Mouse (Mus musculus) embryonic facial prominence, embryonic 15.5 days (tissue): ENCODE results near the gene Cct4. TPM values are rescaled to one million over a fixed set of nuclear protein-coding genes. Genes with fewer than 3 reads are reported as not detected.
A peak's percentile ranks its signal among the peaks of the same experiment; 100 is the strongest.

Experiments
- ATAC-seq: fragments of 200-750 bp; cut with Nextera tagmentation; 2 replicates; pipeline ENCODE4 v1.8.0; 2017; ENCODE audit warnings: low read depth, moderate TSS enrichment; ENCODE audit not compliant: insufficient number of reproducible peaks, low FRiP score, low TSS enrichment
- H3K27ac ChIP-seq: fragments of 300-500 bp; sonication (generic); replicated peaks from 2 replicates; pipeline ENCODE4 v1.5.1; 2015; ENCODE audit warnings: mild to moderate bottlenecking, inconsistent platforms
- H3K27me3 ChIP-seq: fragments of 300-500 bp; sonication (generic); 2 replicates; pipeline ENCODE4 v1.6.1; 2015; ENCODE audit warnings: inconsistent platforms
- H3K36me3 ChIP-seq: fragments of 300-500 bp; sonication (generic); 2 replicates; pipeline ENCODE4 v1.6.1; 2015; ENCODE audit warnings: mild to moderate bottlenecking, inconsistent platforms
- H3K4me1 ChIP-seq: fragments of 300-500 bp; sonication (generic); 2 replicates; pipeline ENCODE4 v1.6.1; 2015; ENCODE audit warnings: inconsistent platforms
- H3K4me2 ChIP-seq: fragments of 300-500 bp; sonication (generic); replicated peaks from 2 replicates; pipeline ENCODE4 v1.6.1; 2015; ENCODE audit warnings: mild to moderate bottlenecking, inconsistent platforms
- H3K4me3 ChIP-seq: fragments of 300-500 bp; sonication (generic); replicated peaks from 2 replicates; pipeline ENCODE4 v1.5.1; 2015; ENCODE audit warnings: mild to moderate bottlenecking, inconsistent platforms
- H3K9ac ChIP-seq: fragments of 300-500 bp; sonication (generic); 2 replicates; pipeline ENCODE4 v1.6.1; 2015; ENCODE audit warnings: inconsistent platforms
- H3K9me3 ChIP-seq: fragments of 300-500 bp; sonication (generic); replicated peaks from 2 replicates; pipeline ENCODE4 v1.6.1; 2016; ENCODE audit warnings: inconsistent platforms
- WGBS: fragments of 180-500 bp; shearing (Covaris S2); methylation state at CpG from one replicate; pipeline ENCODE4 v1.1.7; 2015; 5-methylcytosine and 5-hydroxymethylcytosine counted together
- polyA plus RNA-seq: library from polyadenylated mRNA; unstranded; fragments of >200 nt; fragmentation: Nextera tagmentation; extraction: Ambion mirVana; gene quantifications from 2 replicates; pipeline ENCODE4 v1.2.1, GENCODE M21; 2015

Cct4 gene
- polyA plus RNA-seq, 1 experiment from 2014 or later: 242 TPM

DNA sequence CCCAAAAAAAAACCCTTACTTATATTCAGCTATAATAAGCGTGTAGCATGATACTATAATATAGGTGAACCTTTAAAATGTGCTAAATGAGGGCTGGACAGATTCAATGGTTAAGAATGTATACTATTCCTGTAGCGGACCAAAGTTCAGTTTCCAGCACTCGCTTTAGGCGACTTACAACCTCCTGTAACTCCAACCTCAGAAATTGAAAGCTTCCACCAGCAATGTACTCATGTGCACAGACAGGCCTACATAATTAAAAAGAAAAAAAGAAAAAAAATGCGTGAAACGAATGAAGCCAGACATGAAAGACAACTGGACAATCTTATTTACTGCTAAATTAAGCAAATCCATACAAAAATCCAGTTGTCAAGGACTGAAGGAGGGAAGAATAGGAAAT is 7.5 kb upstream of the Cct4 start:
- Histone ChIP-seq H3K36me3 (peaks cover 9% of the 10 kb centered on the region; the same call in 1 of the 2 replicates), H3K9me3 (no peaks in the 10 kb centered on the region), H3K4me1 (peaks cover 9% of the 10 kb centered on the region), H3K27ac (no peak overlapping the region), H3K9ac (no peak overlapping the region), H3K4me2 (no peak overlapping the region), H3K27me3 (no peaks in the 10 kb centered on the region), H3K4me3 (no peak overlapping the region)
- 66% methylated on average over 6 of the region's 6 CpGs for WGBS
- ATAC-seq: no peak

- Histone ChIP-seq H3K9ac (no peak overlapping the region), H3K27ac (no peak overlapping the region), H3K9me3 (no peaks in the 10 kb centered on the region), H3K4me3 (no peak overlapping the region), H3K4me2 (no peak overlapping the region), H3K27me3 (no peaks in the 10 kb centered on the region), H3K36me3 (no peaks in the 10 kb centered on the region), H3K4me1 (peaks cover 9% of the 10 kb centered on the region)
- no peak for ATAC-seq
- 79% methylated on average over 3 of the region's 3 CpGs for WGBS
Measured at GRCm38 (mm10) chr11:22985510-22985909, 4.8 kb upstream of the Cct4 start.

- Histone ChIP-seq H3K4me1 (peaks cover 11% of the 10 kb centered on the region), H3K9ac (no peak overlapping the region), H3K9me3 (no peaks in the 10 kb centered on the region), H3K4me2 (no peak overlapping the region), H3K36me3 (no peaks in the 10 kb centered on the region), H3K27me3 (no peaks in the 10 kb centered on the region), H3K4me3 (no peak overlapping the region), H3K27ac (no peak overlapping the region)
- ATAC-seq: no peak
- 46% methylated on average over 2 of the region's 2 CpGs for WGBS
Measured at GRCm38 (mm10) chr11:22987357-22987756, 3.0 kb upstream of the Cct4 start.

GRCm38 (mm10) chr11:22989786-22990185 is 533 bp upstream of the Cct4 start:
- Histone ChIP-seq H3K27ac (peak overlapping the region; percentile 93), H3K36me3 (peaks cover 10% of the 10 kb centered on the region), H3K4me2 (peak overlapping the region; percentile 83), H3K9me3 (no peaks in the 10 kb centered on the region), H3K4me3 (peak overlapping the region; percentile 79), H3K4me1 (peaks cover 11% of the 10 kb centered on the region), H3K9ac (peak overlapping the region; percentile 88), H3K27me3 (no peaks in the 10 kb centered on the region)
- 41% methylated on average over 1 of the region's 1 CpGs for WGBS
- no peak for ATAC-seq

DNA sequence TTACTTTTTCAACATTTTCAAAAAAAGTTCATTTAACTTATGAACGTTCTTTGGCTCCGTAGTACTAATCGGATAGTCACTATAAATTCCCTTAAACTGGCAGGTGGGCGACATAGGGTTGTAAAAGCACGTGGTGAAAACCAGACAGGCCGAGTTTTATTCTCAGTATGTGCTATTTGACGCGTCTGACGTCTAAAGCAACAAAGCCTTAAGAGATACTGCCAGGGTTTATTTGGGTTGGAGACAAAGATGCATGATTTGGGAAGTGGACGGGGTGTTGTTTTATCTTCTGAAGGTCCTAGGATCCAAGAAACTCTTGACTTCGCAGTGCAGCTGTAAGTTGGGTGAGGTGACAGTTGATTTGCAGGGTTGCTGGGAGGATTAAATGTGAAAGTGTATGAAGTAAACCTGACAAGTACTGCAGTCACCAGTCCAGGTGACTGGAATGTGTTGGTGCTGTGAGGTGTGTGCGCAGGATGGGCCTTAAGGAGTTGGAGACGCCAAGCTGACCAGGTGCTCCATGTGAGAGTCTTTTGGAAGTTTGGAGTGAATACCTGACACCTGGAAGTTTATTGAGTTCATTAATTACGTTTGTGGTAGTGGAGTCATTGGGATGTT is 1.0 kb downstream of the Cct4 start:
- Histone ChIP-seq H3K9me3 (no peaks in the 10 kb centered on the region), H3K4me2 (peak overlapping the region; percentile 83), H3K9ac (peak overlapping the region; percentile 88), H3K27me3 (no peaks in the 10 kb centered on the region), H3K4me1 (peaks cover 11% of the 10 kb centered on the region), H3K4me3 (peak overlapping the region; percentile 79), H3K36me3 (peaks cover 23% of the 10 kb centered on the region), H3K27ac (no peak overlapping the region)
- WGBS: 8% methylated on average over 14 of the region's 14 CpGs
- ATAC-seq: no peak

DNA sequence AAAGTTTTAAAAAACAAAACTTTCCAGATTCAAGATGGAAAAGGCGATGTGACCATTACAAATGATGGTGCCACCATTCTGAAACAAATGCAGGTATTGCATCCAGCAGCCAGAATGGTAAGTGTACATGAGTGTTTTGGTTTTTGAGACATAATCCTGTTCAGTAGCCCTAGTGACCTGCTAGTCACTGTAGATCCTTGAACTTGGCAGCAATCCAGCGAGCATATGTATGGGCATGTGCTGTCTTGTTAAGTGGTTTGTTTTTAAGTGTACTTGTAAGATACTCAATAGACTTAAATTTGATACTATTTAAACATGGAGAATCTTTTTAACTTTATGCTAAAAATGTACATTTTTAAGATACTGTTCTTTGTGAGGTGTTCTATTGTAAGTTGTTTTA is 4.0 kb downstream of the Cct4 start:
- no peaks in the 10 kb centered on the region for H3K27me3 ChIP-seq
- no peak for ATAC-seq
- WGBS: 86% methylated on average over 2 of the region's 2 CpGs
- H3K9me3 ChIP-seq: no peaks in the 10 kb centered on the region
- H3K36me3 ChIP-seq: peaks cover 43% of the 10 kb centered on the region
- peaks cover 11% of the 10 kb centered on the region for H3K4me1 ChIP-seq
- H3K4me3 ChIP-seq: no peak overlapping the region
- H3K9ac ChIP-seq: no peak overlapping the region
- H3K27ac ChIP-seq: no peak overlapping the region
- H3K4me2 ChIP-seq: no peak overlapping the region

DNA sequence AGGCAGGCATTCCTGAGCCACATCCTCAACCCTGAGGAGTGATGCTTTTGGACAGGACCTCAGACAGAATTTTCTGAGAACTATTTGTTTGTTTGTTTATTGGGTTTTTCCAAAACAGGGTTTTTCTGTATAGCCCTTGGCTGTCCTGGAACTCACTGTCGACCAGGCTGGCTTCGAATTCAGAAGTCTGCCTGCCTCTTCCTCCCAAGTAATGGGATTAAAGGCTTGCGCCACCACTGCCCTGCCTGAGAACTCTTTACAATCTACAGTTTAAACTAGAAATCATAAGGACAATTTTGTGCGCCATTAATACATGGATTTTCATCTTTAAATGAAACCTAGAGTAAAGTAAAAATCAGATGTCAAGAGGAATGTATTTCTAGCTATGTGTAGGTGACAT is 5.1 kb downstream of the Cct4 start:
- no peak overlapping the region for H3K27ac ChIP-seq
- H3K27me3 ChIP-seq: no peaks in the 10 kb centered on the region
- peaks cover 55% of the 10 kb centered on the region for H3K36me3 ChIP-seq
- H3K4me3 ChIP-seq: no peak overlapping the region
- WGBS: 93% methylated on average over 4 of the region's 4 CpGs
- no peak overlapping the region for H3K9ac ChIP-seq
- no peak for ATAC-seq
- H3K4me1 ChIP-seq: peaks cover 11% of the 10 kb centered on the region
- no peaks in the 10 kb centered on the region for H3K9me3 ChIP-seq
- H3K4me2 ChIP-seq: no peak overlapping the region

GRCm38 (mm10) chr11:22998308-22998707 is 8.0 kb downstream of the Cct4 start:
- H3K4me3 ChIP-seq: no peak overlapping the region
- peaks cover 75% of the 10 kb centered on the region for H3K36me3 ChIP-seq
- no peaks in the 10 kb centered on the region for H3K27me3 ChIP-seq
- H3K4me1 ChIP-seq: no peaks in the 10 kb centered on the region
- no peak overlapping the region for H3K4me2 ChIP-seq
- no peak for ATAC-seq
- 69% methylated on average over 1 of the region's 1 CpGs for WGBS
- H3K9me3 ChIP-seq: no peaks in the 10 kb centered on the region
- H3K9ac ChIP-seq: no peak overlapping the region
- no peak overlapping the region for H3K27ac ChIP-seq

DNA sequence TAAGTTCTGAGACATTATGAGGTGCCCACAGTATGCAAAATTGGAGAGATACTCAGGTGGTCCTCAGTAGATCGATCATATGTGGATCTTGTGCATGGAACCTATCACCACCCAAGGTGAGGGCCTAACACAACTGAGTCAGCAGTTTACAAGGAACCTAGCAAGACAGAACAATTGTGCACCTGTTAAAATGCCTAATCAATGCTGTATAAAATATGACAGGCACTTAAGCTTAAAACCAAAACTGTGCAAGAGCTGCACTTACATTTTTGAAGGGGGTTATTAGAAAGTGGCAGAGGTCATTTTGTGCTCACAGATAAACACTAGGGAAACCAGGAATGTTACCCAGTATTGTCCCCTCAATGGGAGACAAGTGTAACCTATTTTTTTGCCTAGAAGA is 15.0 kb downstream of the Cct4 start:
- H3K4me2 ChIP-seq: no peak overlapping the region
- no peak overlapping the region for H3K9ac ChIP-seq
- H3K36me3 ChIP-seq: peaks cover 41% of the 10 kb centered on the region
- H3K4me1 ChIP-seq: no peaks in the 10 kb centered on the region
- H3K4me3 ChIP-seq: no peak overlapping the region
- no peak overlapping the region for H3K27ac ChIP-seq
- WGBS: 89% methylated on average over 1 of the region's 1 CpGs
- H3K9me3 ChIP-seq: no peaks in the 10 kb centered on the region
- no peaks in the 10 kb centered on the region for H3K27me3 ChIP-seq
- no peak for ATAC-seq

GRCm38 (mm10) chr11:23007166-23007480 is 16.8 kb downstream of the Cct4 start:
- H3K4me1 ChIP-seq: no peaks in the 10 kb centered on the region
- H3K4me3 ChIP-seq: peak overlapping the region; percentile 69
- no peak; the same call in 1 of the 2 replicates for ATAC-seq
- H3K27me3 ChIP-seq: no peaks in the 10 kb centered on the region
- no peaks in the 10 kb centered on the region for H3K9me3 ChIP-seq
- no peak overlapping the region for H3K9ac ChIP-seq
- peaks cover 26% of the 10 kb centered on the region for H3K36me3 ChIP-seq
- 5% methylated on average over 6 of the region's 6 CpGs for WGBS
- H3K27ac ChIP-seq: peak overlapping the region; percentile 93
- H3K4me2 ChIP-seq: peak overlapping the region; percentile 84

DNA sequence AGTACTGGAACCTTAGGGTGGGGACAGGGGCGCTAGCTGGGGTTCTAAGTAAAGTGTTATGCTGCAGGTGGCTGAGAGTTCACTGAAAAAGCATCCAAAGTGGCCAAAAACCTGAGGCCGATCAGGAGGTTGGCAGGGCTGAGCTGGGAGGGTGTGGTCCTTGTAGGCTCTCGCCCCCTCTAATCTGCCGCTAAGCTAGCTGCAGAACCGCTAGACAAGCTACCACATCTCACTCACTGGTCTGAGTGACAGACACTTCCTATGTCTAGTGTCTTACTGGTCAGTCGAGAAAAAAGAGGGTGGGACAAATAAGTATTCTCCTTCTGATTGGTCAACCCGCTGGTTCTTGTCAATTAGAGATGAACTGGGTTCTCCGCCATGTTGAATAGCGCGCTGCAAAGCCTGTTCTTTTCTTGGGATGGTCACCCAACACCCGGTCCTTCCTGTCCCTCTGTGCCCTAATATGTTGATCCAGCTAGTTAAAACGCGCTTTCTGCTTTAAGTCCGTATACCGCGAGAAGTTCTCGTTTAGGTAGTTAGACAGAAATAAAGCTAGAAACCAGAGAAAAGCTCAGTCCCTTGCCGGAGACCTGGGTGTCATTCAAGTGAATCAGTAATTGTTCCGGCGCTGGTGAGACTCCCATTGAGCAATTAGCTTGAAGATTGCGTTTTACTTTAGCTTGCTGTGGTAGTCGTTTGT is 17.3 kb downstream of the Cct4 start, which contains the start of gene Fam161a:
Gene Fam161a, plus strand, starts transcription at position 51 of the 700 bp plus-strand sequence.
- H3K4me2 ChIP-seq: peak within 1 kb of the TSS; percentile 84
- WGBS: 1% methylated on average over 22 of the region's 22 CpGs
- H3K27ac ChIP-seq: peak within 1 kb of the TSS; percentile 93
- no peaks in the 10 kb centered on the region for H3K27me3 ChIP-seq
- H3K4me3 ChIP-seq: peak within 1 kb of the TSS; percentile 69
- peak; percentile 92 for ATAC-seq
- H3K36me3 ChIP-seq: peaks cover 21% of the 10 kb centered on the region
- H3K9ac ChIP-seq: peak within 1 kb of the TSS; percentile 78
- no peaks in the 10 kb centered on the region for H3K4me1 ChIP-seq
- no peaks in the 10 kb centered on the region for H3K9me3 ChIP-seq
